ENCODE assay signal across 1 mouse cellular context in the genomic region with DNA sequence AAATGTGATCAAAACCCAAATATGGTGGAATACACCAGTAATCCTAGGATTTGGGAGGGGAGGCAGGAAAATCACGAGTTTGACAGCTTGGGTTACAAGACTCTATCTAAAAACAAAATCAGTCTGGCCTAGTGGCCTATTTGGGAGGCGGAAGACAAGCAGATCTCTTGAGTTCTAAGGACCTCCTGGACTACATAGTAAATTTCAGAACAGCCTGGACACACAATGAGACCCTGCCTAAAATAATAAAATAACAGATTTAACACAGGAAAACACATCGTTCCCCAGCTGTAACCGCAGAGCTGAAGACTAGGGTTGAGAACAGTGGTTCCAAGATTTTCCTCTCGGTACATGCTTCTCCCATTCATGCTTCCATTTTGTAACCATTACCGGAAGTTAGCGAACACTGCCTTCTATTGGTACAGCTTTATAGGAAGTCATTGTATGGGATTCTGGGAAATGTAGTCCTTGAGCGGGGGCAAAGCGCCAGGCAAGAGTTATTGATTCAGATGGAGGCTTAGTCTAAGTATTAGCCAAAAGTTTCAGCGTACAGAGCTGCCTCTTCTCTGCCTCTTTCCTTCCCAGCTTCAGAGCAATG.
TF ChIP-seq lines count a peak whose summit lies in the region.

No protein-coding gene starts in this region.

TF ChIP-seq in MEL, 35 proteins besides CTCF, POLR2A, EP300 and RAD21 (continued from another document):
- TF ChIP-seq MAFK (IDR thresholded peaks at IDR 0.05; ENCODE audit: borderline replicate concordance, low read depth, low read length) (no peak), TCF12 (IDR thresholded peaks at IDR 0.05; ENCODE audit: low read depth, low read length) (peak; percentile 82), MAZ (IDR thresholded peaks at IDR 0.05; ENCODE audit: low read depth, low read length) (no peak), ELF1 (IDR thresholded peaks at IDR 0.05; ENCODE audit: low read depth, low read length) (peak; percentile 100), USF1 (IDR thresholded peaks at IDR 0.05; ENCODE audit: low read depth, low read length) (no peak), GATA1 (IDR thresholded peaks at IDR 0.05; ENCODE audit: low read depth, low read length) (peak; percentile 58), NRF1 (IDR thresholded peaks at IDR 0.05; ENCODE audit: insufficient read depth, low read depth, low read length, poor library complexity, severe bottlenecking) (peak; percentile 37; the same call in 1 of the 2 replicates), ZKSCAN1 (IDR thresholded peaks at IDR 0.05; ENCODE audit: low read depth, low read length) (no peak), USF2 (IDR thresholded peaks at IDR 0.05; ENCODE audit: borderline replicate concordance in 1 of 2, insufficient read depth in 1 of 2, low read depth in 1 of 2, low read length in 2 of 2) (no peak), NELFE (IDR thresholded peaks at IDR 0.05; ENCODE audit: low read depth, low read length) (peak; percentile 99), MAX (IDR thresholded peaks at IDR 0.05; ENCODE audit: low read length) (peak; percentile 85), CHD2 (IDR thresholded peaks at IDR 0.05; ENCODE audit: low read length) (no peak), ZC3H11A (IDR thresholded peaks at IDR 0.05; ENCODE audit: low read depth, low read length) (peak; percentile 77), MEF2A (IDR thresholded peaks at IDR 0.05; ENCODE audit: extremely low read depth, insufficient replicate concordance, low read depth, low read length, poor library complexity, severe bottlenecking) (no peak), E2F4 (IDR thresholded peaks at IDR 0.05; ENCODE audit: borderline replicate concordance, low read depth, low read length) (no peak), JUND (IDR thresholded peaks at IDR 0.05; ENCODE audit: low read depth, low read length) (no peak; the same call in 1 of the 2 replicates), POLR2AphosphoS5 (IDR thresholded peaks at IDR 0.05; ENCODE audit: borderline replicate concordance, low read depth, low read length) (peak; percentile 81; the same call in 1 of the 2 replicates), TBP (IDR thresholded peaks at IDR 0.05; ENCODE audit: low read depth, low read length) (peak; percentile 98), ZMIZ1 (IDR thresholded peaks at IDR 0.05; ENCODE audit: low read depth, low read length) (peak; percentile 97), RCOR1 (IDR thresholded peaks at IDR 0.05; ENCODE audit: low read depth, low read length) (no peak), KAT2A (conservative IDR thresholded peaks at IDR 0.05; ENCODE audit: low read depth, low read length) (peak; percentile 98), MYC (IDR thresholded peaks at IDR 0.05; ENCODE audit: low read depth, low read length) (peak; percentile 99), ETS1 (IDR thresholded peaks at IDR 0.05; ENCODE audit: low read depth, low read length) (0 out of 2 replicates have a peak, but pooled peaks have one; percentile 45), UBTF (IDR thresholded peaks at IDR 0.05; ENCODE audit: borderline replicate concordance, insufficient read depth, low read depth, low read length) (no peak), MXI1 (IDR thresholded peaks at IDR 0.05; ENCODE audit: low read depth, low read length) (peak; percentile 98), BHLHE40 (IDR thresholded peaks at IDR 0.05; ENCODE audit: borderline replicate concordance, low read depth, low read length) (no peak)
TF ChIP-seq in MEL: peak in this region for 17.
